Mouse (Mus musculus) forebrain, embryonic 16.5 days (tissue): ENCODE measurements at regions not wholly inside any gene's neighbourhood (a gene's known extent, or its start where the extent isn't known, plus 50 kb on each side); places are given as distances from the start of the nearest gene placed in this dataset.

Experiments
- ATAC-seq: fragments of 200-750 bp; cut with Nextera tagmentation; 2 replicates; pipeline ENCODE4 v1.8.0; 2017; ENCODE audit warnings: mild to moderate bottlenecking, moderate library complexity
- H3K27ac ChIP-seq: fragments of 300-500 bp; sonication (generic); 2 replicates; pipeline ENCODE4 v1.5.1; 2014; ENCODE audit warnings: low read length, control low read depth
- H3K27me3 ChIP-seq: fragments of 300-500 bp; sonication (generic); replicated peaks from 2 replicates; pipeline ENCODE4 v1.6.1; 2014; ENCODE audit warnings: low read length; ENCODE audit not compliant: control insufficient read depth, insufficient read depth
- H3K36me3 ChIP-seq: fragments of 300-500 bp; sonication (generic); 2 replicates; pipeline ENCODE4 v1.6.1; 2014; ENCODE audit not compliant: control insufficient read depth, insufficient read depth
- H3K4me1 ChIP-seq: fragments of 300-500 bp; sonication (generic); replicated peaks from 2 replicates; pipeline ENCODE4 v1.6.1; 2014; ENCODE audit warnings: low read length; ENCODE audit not compliant: control insufficient read depth, insufficient read depth
- H3K4me2 ChIP-seq: fragments of 300-500 bp; sonication (generic); 2 replicates; pipeline ENCODE4 v1.6.1; 2014; ENCODE audit warnings: mild to moderate bottlenecking, low read length, control low read depth
- H3K4me3 ChIP-seq: fragments of 300-500 bp; sonication (generic); replicated peaks from 2 replicates; pipeline ENCODE4 v1.5.1; 2014; ENCODE audit warnings: mild to moderate bottlenecking, low read length, control low read depth
- H3K9ac ChIP-seq: fragments of 300-500 bp; sonication (generic); replicated peaks from 2 replicates; pipeline ENCODE4 v1.6.1; 2014; ENCODE audit warnings: low read depth, low read length, control low read depth
- H3K9me3 ChIP-seq: fragments of 300-500 bp; sonication (generic); 2 replicates; pipeline ENCODE4 v1.6.1; 2016; ENCODE audit warnings: low read length; ENCODE audit not compliant: control insufficient read depth
- WGBS: fragments of 180-500 bp; shearing (Covaris S2); extraction: QIAGEN DNeasy Blood & Tissue Kit; methylation state at CpG from one replicate; pipeline ENCODE4 v1.1.7; 2014; 5-methylcytosine and 5-hydroxymethylcytosine counted together

GRCm38 (mm10) chr10:95074959-95075590 is 130.4 kb upstream of the Plxnc1 start:
- Histone ChIP-seq H3K4me1 (0 out of 2 replicates have a peak, but pooled peaks cover 5% of the 10 kb centered on the region), H3K27ac (no peak overlapping the region), H3K9me3 (no peaks in the 10 kb centered on the region), H3K4me2 (no peak overlapping the region), H3K36me3 (no peaks in the 10 kb centered on the region), H3K4me3 (no peak overlapping the region), H3K27me3 (no peaks in the 10 kb centered on the region), H3K9ac (no peak overlapping the region)
- ATAC-seq, result no peak
- 56% methylated on average over 5 of the region's 5 CpGs for WGBS

GRCm38 (mm10) chr10:95074381-95074780 is 129.7 kb upstream of the Plxnc1 start:
- H3K4me2 ChIP-seq, result no peak overlapping the region
- 70% methylated on average over 2 of the region's 2 CpGs for WGBS
- H3K4me3 ChIP-seq, result no peak overlapping the region
- ATAC-seq, result no peak
- no peak overlapping the region for H3K27ac ChIP-seq
- H3K9ac ChIP-seq, result no peak overlapping the region
- H3K4me1 ChIP-seq, result 0 out of 2 replicates have a peak, but pooled peaks cover 5% of the 10 kb centered on the region
- no peaks in the 10 kb centered on the region for H3K27me3 ChIP-seq
- no peaks in the 10 kb centered on the region for H3K9me3 ChIP-seq
- H3K36me3 ChIP-seq, result no peaks in the 10 kb centered on the region

DNA sequence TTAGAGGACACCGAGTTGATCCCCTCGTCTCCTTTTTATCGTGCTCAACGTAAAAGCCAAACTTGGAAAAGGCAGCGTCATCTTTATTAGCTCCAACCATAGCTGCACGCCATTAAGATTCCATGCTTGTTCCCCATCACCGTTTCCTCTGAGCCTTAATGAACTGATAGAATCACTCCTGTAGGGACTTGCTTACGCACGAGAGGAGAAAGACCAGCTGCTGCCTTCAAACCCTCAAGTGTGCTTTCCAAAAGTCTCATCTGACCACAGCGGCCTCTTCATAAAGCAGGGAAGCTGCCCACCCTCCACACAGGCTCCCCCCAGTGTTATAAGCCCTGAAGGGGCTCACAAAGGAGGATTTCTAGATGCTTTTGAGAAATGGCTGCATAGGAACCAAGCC is 123.3 kb upstream of the Plxnc1 start:
- H3K27me3 ChIP-seq, result no peaks in the 10 kb centered on the region
- H3K4me1 ChIP-seq, result no peaks in the 10 kb centered on the region
- no peaks in the 10 kb centered on the region for H3K9me3 ChIP-seq
- no peaks in the 10 kb centered on the region for H3K36me3 ChIP-seq
- 77% methylated on average over 10 of the region's 10 CpGs for WGBS
- H3K9ac ChIP-seq, result no peak overlapping the region
- H3K27ac ChIP-seq, result no peak overlapping the region
- no peak overlapping the region for H3K4me2 ChIP-seq
- H3K4me3 ChIP-seq, result no peak overlapping the region
- ATAC-seq, result no peak

- no peak for ATAC-seq
- 85% methylated on average over 6 of the region's 6 CpGs for WGBS
- H3K9ac ChIP-seq, result no peak overlapping the region
- no peak overlapping the region for H3K27ac ChIP-seq
- H3K36me3 ChIP-seq, result no peaks in the 10 kb centered on the region
- H3K27me3 ChIP-seq, result no peaks in the 10 kb centered on the region
- H3K4me3 ChIP-seq, result no peak overlapping the region
- H3K4me2 ChIP-seq, result no peak overlapping the region
- no peaks in the 10 kb centered on the region for H3K4me1 ChIP-seq
- H3K9me3 ChIP-seq, result no peaks in the 10 kb centered on the region
Measured at GRCm38 (mm10) chr10:95066774-95067173, 122.1 kb upstream of the Plxnc1 start.

DNA sequence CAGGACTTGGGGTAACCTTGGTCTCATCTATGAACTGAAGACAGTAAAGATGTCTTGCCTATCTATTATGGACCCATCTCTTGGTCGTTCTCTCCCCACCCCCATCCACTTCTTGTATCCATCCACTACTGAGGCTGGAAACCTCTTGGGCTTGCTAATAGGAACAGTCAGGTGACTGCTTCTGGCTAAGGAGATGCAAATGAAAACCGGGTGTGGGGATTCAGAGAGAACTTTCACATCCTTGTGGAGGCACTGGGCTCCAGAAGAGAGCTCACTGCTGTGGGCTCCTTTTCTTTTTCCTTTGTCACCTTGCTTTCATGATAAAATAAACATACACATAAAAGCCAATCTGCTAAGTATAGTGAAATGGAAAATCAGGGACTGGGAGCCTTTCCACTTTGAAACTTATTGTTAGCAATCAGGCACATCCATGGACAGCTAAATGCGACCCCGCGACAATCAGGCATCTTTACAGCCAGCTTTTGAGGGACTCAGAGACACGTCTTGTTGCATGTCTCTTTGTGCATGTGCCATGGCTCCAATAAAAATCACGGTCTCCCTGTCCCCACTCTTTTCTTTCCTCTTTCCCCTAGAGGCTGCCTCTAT is 115.0 kb upstream of the Plxnc1 start:
- H3K4me2 ChIP-seq, result no peak overlapping the region
- H3K4me1 ChIP-seq, result peaks cover 24% of the 10 kb centered on the region
- no peak overlapping the region for H3K4me3 ChIP-seq
- no peaks in the 10 kb centered on the region for H3K9me3 ChIP-seq
- ATAC-seq, result no peak
- no peak overlapping the region for H3K9ac ChIP-seq
- H3K36me3 ChIP-seq, result no peaks in the 10 kb centered on the region
- H3K27me3 ChIP-seq, result no peaks in the 10 kb centered on the region
- 68% methylated on average over 7 of the region's 7 CpGs for WGBS
- no peak overlapping the region for H3K27ac ChIP-seq

GRCm38 (mm10) chr10:95059078-95059477 is 114.4 kb upstream of the Plxnc1 start:
- WGBS, result 84% methylated on average over 9 of the region's 9 CpGs
- ATAC-seq, result no peak
- Histone ChIP-seq H3K36me3 (no peaks in the 10 kb centered on the region), H3K27me3 (no peaks in the 10 kb centered on the region), H3K9ac (no peak overlapping the region), H3K4me2 (no peak overlapping the region), H3K9me3 (no peaks in the 10 kb centered on the region), H3K27ac (no peak overlapping the region), H3K4me1 (peaks cover 24% of the 10 kb centered on the region), H3K4me3 (no peak overlapping the region)

DNA sequence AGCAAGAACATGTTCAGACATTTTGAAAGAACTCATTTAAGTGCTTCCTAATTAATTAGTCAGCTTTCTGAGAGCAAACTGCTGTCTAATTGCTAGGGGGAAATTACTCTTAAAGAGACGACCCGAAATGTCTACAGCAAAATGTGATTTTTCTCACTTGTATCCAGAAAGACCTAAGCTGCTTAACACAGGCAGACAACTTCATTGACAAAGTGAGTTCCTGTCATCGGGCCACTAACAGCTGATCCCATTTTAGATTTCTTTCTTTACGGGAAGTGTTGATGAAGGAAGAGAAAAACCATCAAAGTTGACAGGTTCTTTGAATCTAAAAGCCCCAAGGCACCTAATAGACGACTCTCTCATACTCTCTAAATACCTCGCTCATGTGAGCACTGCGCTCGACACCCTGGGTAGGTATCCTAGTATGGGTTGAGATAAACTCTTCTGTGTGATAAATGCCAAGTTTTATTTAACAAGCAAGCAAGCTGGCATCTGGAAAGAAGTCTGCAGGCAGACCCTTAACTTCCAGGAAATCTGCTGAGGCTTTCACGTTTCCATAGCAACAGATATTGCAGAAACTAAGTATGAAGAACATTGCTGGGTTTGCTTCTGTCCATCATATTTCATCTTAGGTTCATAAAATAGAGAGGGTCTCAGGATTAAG is 112.5 kb upstream of the Plxnc1 start:
- 24% methylated on average over 9 of the region's 9 CpGs for WGBS
- no peak overlapping the region for H3K4me3 ChIP-seq
- no peaks in the 10 kb centered on the region for H3K36me3 ChIP-seq
- H3K9ac ChIP-seq, result no peak overlapping the region
- peak overlapping the region; percentile 65 for H3K27ac ChIP-seq
- H3K4me2 ChIP-seq, result peak overlapping the region; percentile 19
- no peaks in the 10 kb centered on the region for H3K27me3 ChIP-seq
- ATAC-seq, result peak; percentile 73
- H3K4me1 ChIP-seq, result peaks cover 24% of the 10 kb centered on the region
- H3K9me3 ChIP-seq, result no peaks in the 10 kb centered on the region

DNA sequence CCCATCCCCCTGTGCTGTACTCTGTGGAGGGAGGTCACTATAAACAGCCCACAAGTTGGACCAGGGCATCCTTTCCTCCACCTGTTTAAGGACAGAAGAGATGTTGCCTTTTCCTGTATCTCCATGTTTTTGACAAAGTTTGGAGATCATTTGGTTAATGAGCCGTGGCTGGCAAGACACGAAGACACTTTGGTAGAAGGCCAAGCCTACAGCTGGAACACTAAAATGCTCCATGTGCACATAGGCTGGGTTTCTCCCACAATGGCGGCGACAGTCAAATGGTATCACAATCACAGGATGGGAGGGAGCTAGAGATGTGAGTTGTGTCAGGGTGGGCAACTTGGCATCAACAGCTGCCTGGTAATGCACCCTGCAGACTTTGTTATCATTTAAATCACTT is 111.9 kb upstream of the Plxnc1 start:
- Histone ChIP-seq H3K27me3 (no peaks in the 10 kb centered on the region), H3K4me2 (no peak overlapping the region), H3K4me3 (no peak overlapping the region), H3K36me3 (no peaks in the 10 kb centered on the region), H3K27ac (peak overlapping the region; percentile 31; the same call in 1 of the 2 replicates), H3K9me3 (no peaks in the 10 kb centered on the region), H3K4me1 (peaks cover 24% of the 10 kb centered on the region), H3K9ac (no peak overlapping the region)
- ATAC-seq, result peak; percentile 61
- 27% methylated on average over 4 of the region's 4 CpGs for WGBS

- H3K4me1 ChIP-seq, result peaks cover 24% of the 10 kb centered on the region
- H3K4me3 ChIP-seq, result no peak overlapping the region
- no peak overlapping the region for H3K4me2 ChIP-seq
- H3K27me3 ChIP-seq, result no peaks in the 10 kb centered on the region
- no peak overlapping the region for H3K9ac ChIP-seq
- no peak overlapping the region for H3K27ac ChIP-seq
- no peaks in the 10 kb centered on the region for H3K9me3 ChIP-seq
- H3K36me3 ChIP-seq, result no peaks in the 10 kb centered on the region
- no peak for ATAC-seq
- WGBS, result 93% methylated on average over 3 of the region's 3 CpGs
Measured at GRCm38 (mm10) chr10:95054869-95055268, 110.2 kb upstream of the Plxnc1 start.
